Mouse (Mus musculus) lung, postnatal 0 days (tissue): ENCODE data around the gene Ptbp1. TPM values are rescaled to one million over a fixed set of nuclear protein-coding genes. Genes with fewer than 3 reads are reported as not detected.

Experiments used
- ATAC-seq: fragments of 200-750 bp; cut with Nextera tagmentation; 2 replicates; pipeline ENCODE4 v1.8.0; 2017; ENCODE audit warnings: moderate library complexity
- DNase-seq: peaks from one replicate; pipeline ENCODE4 v3.0.0-alpha.2; 2016; ENCODE audit warnings: low spot score
- H3K27ac ChIP-seq: fragments of 300-500 bp; sonication (generic); 2 replicates; pipeline ENCODE4 v1.5.1; 2014; ENCODE audit warnings: antibody characterized with exemption, mild to moderate bottlenecking, low read length, mixed read lengths
- H3K27me3 ChIP-seq: fragments of 300-500 bp; sonication (generic); replicated peaks from 2 replicates; pipeline ENCODE4 v1.6.1; 2014; ENCODE audit warnings: low read length, mixed read lengths; ENCODE audit not compliant: insufficient read depth
- H3K36me3 ChIP-seq: fragments of 300-500 bp; sonication (generic); 2 replicates; pipeline ENCODE4 v1.6.1; 2014; ENCODE audit warnings: low read length, mixed read lengths; ENCODE audit not compliant: insufficient read depth
- H3K4me1 ChIP-seq: fragments of 300-500 bp; sonication (generic); 2 replicates; pipeline ENCODE4 v1.6.1; 2014; ENCODE audit warnings: antibody characterized with exemption, low read depth, low read length, mixed read lengths; ENCODE audit not compliant: insufficient read depth
- H3K4me2 ChIP-seq: fragments of 300-500 bp; sonication (generic); replicated peaks from 2 replicates; pipeline ENCODE4 v1.6.1; 2014; ENCODE audit warnings: low read depth, mild to moderate bottlenecking, low read length, moderate library complexity, mixed read lengths
- H3K4me3 ChIP-seq: fragments of 300-500 bp; sonication (generic); 2 replicates; pipeline ENCODE4 v1.5.1; 2014; ENCODE audit warnings: low read depth, low read length
- H3K9ac ChIP-seq: fragments of 300-500 bp; sonication (generic); replicated peaks from 2 replicates; pipeline ENCODE4 v1.6.1; 2014; ENCODE audit warnings: low read depth, mild to moderate bottlenecking
- H3K9me3 ChIP-seq: fragments of 300-500 bp; sonication (generic); 2 replicates; pipeline ENCODE4 v1.6.1; 2016; ENCODE audit warnings: low read length, mixed read lengths
- CTCF ChIP-seq: IDR thresholded peaks from 2 replicates; pipeline ENCODE4 v1.5.1; 2016; ENCODE audit warnings: antibody characterized with exemption, mild to moderate bottlenecking
- EP300 ChIP-seq: IDR thresholded peaks from 2 replicates; pipeline ENCODE4 v1.6.1; 2016; ENCODE audit warnings: antibody characterized with exemption, mild to moderate bottlenecking, control low read depth
- WGBS: fragments of 180-500 bp; shearing (Covaris S2); extraction: QIAGEN DNeasy Blood & Tissue Kit; methylation state at CpG from one replicate; pipeline ENCODE4 v1.1.7; 2014; 5-methylcytosine and 5-hydroxymethylcytosine counted together
- polyA plus RNA-seq: library from polyadenylated mRNA; unstranded; fragments of >200 nt; fragmentation: Nextera tagmentation; extraction: Ambion mirVana; gene quantifications from 2 replicates; pipeline ENCODE4 v1.2.1, GENCODE M21; 2015

Gene Ptbp1
- 107 and 109 TPM in 2 replicates for polyA plus RNA-seq

GRCm38 (mm10) chr10:79853860-79854795, at the start of gene Ptbp1:
TSS of gene Ptbp1 (plus strand) at chr10:79854427.
- Histone ChIP-seq H3K36me3 (no peaks in the 10 kb centered on the region), H3K4me2 (peak within 1 kb of the TSS; percentile 89), H3K27me3 (no peaks in the 10 kb centered on the region), H3K9ac (peak within 1 kb of the TSS; percentile 78), H3K4me3 (peak within 1 kb of the TSS; percentile 71), H3K9me3 (no peaks in the 10 kb centered on the region), H3K4me1 (peaks cover 51% of the 10 kb centered on the region), H3K27ac (peak within 1 kb of the TSS; percentile 99)
- WGBS, result under 1% methylated on average over 74 of the region's 75 CpGs
- TF ChIP-seq EP300 (no peak; the same call in 1 of the 2 replicates), CTCF (no peak)
- peak; percentile 100 for DNase-seq
- peak; percentile 90 for ATAC-seq

- WGBS, result 34% methylated on average over 11 of the region's 11 CpGs
- ATAC-seq, result no peak
- Histone ChIP-seq H3K4me3 (no peak overlapping the region), H3K9ac (no peak overlapping the region), H3K27ac (no peak overlapping the region), H3K36me3 (no peaks in the 10 kb centered on the region), H3K27me3 (no peaks in the 10 kb centered on the region), H3K4me1 (no peaks in the 10 kb centered on the region), H3K4me2 (no peak overlapping the region), H3K9me3 (no peaks in the 10 kb centered on the region)
- no peak for TF ChIP-seq EP300
- no peak for TF ChIP-seq CTCF
- no peak for DNase-seq
Observed at GRCm38 (mm10) chr10:79805636-79806035, 48.6 kb upstream of the Ptbp1 start.

GRCm38 (mm10) chr10:79806331-79806730, 47.9 kb upstream of the Ptbp1 start:
- no peak overlapping the region for H3K27ac ChIP-seq
- no peak overlapping the region for H3K4me3 ChIP-seq
- H3K9me3 ChIP-seq, result no peaks in the 10 kb centered on the region
- H3K4me2 ChIP-seq, result no peak overlapping the region
- H3K27me3 ChIP-seq, result no peaks in the 10 kb centered on the region
- DNase-seq, result no peak
- no peak overlapping the region for H3K9ac ChIP-seq
- 81% methylated on average over 9 of the region's 9 CpGs for WGBS
- H3K4me1 ChIP-seq, result no peaks in the 10 kb centered on the region
- ATAC-seq, result no peak
- H3K36me3 ChIP-seq, result no peaks in the 10 kb centered on the region
- TF ChIP-seq CTCF (no peak), EP300 (no peak)

GRCm38 (mm10) chr10:79806972-79807371, 47.3 kb upstream of the Ptbp1 start:
- H3K36me3 ChIP-seq, result no peaks in the 10 kb centered on the region
- H3K27ac ChIP-seq, result no peak overlapping the region

GRCm38 (mm10) chr10:79807826-79808225, 46.4 kb upstream of the Ptbp1 start:
- Histone ChIP-seq H3K9me3 (no peaks in the 10 kb centered on the region), H3K9ac (0 out of 2 replicates have a peak overlapping the region, but pooled peaks have one; percentile 1), H3K4me3 (no peak overlapping the region), H3K27me3 (no peaks in the 10 kb centered on the region), H3K4me2 (no peak overlapping the region), H3K36me3 (no peaks in the 10 kb centered on the region), H3K27ac (peak overlapping the region; percentile 59; the same call in 1 of the 2 replicates), H3K4me1 (no peaks in the 10 kb centered on the region)
- DNase-seq, result no peak
- TF ChIP-seq EP300, result no peak
- peak; percentile 16; the same call in 1 of the 2 replicates for ATAC-seq
- WGBS, result 74% methylated on average over 11 of the region's 11 CpGs

More at GRCm38 (mm10) chr10:79806972-79807371, 47.3 kb upstream of the Ptbp1 start:
- H3K4me2 ChIP-seq, result no peak overlapping the region
- H3K9ac ChIP-seq, result no peak overlapping the region
- H3K4me1 ChIP-seq, result no peaks in the 10 kb centered on the region
- 82% methylated on average over 9 of the region's 10 CpGs for WGBS
- H3K9me3 ChIP-seq, result no peaks in the 10 kb centered on the region
- DNase-seq (no peak), ATAC-seq (no peak)
- no peaks in the 10 kb centered on the region for H3K27me3 ChIP-seq
- H3K4me3 ChIP-seq, result no peak overlapping the region
- TF ChIP-seq CTCF, result no peak
- no peak for TF ChIP-seq EP300

- H3K27me3 ChIP-seq, result no peaks in the 10 kb centered on the region
- H3K9ac ChIP-seq, result no peak overlapping the region
- H3K36me3 ChIP-seq, result no peaks in the 10 kb centered on the region
- H3K4me1 ChIP-seq, result no peaks in the 10 kb centered on the region
- H3K9me3 ChIP-seq, result no peaks in the 10 kb centered on the region
- peak overlapping the region; percentile 59; the same call in 1 of the 2 replicates for H3K27ac ChIP-seq
- no peak overlapping the region for H3K4me2 ChIP-seq
- TF ChIP-seq EP300 (peak; percentile 40; the same call in 1 of the 2 replicates), CTCF (no peak)
- ATAC-seq (peak; percentile 67), DNase-seq (peak; percentile 69)
- WGBS, result 59% methylated on average over 11 of the region's 11 CpGs
- no peak overlapping the region for H3K4me3 ChIP-seq
Observed at GRCm38 (mm10) chr10:79808728-79809127, 45.5 kb upstream of the Ptbp1 start.
